Mouse (Mus musculus) bone marrow macrophage, adult 2 months (primary cell): ENCODE results near the gene Sars2.

Experiments used
- CTCF ChIP-seq: IDR thresholded peaks from 2 replicates; pipeline ENCODE4 v1.5.1; 2012; ENCODE audit warnings: low read depth, mild to moderate bottlenecking, low read length, moderate library complexity
- POLR2A ChIP-seq: IDR thresholded peaks from 2 replicates; pipeline ENCODE4 v1.6.1; 2012; ENCODE audit warnings: mild to moderate bottlenecking, low read depth, low read length, borderline replicate concordance

- TF ChIP-seq CTCF: no peak
- no peak for TF ChIP-seq POLR2A
Observed at GRCm38 (mm10) chr7:28756079-28756478, 14.3 kb downstream of the Sars2 start, which contains the start of gene Ccer2.
